Mouse (Mus musculus) neural tube, embryonic 13.5 days (tissue): ENCODE results near the gene Akr1a1. TPM values are rescaled to one million over a fixed set of nuclear protein-coding genes. Genes with fewer than 3 reads are reported as not detected.
"Not testable (repeated sequence)": the region's sequence is repeated elsewhere in the genome, so short reads cannot be mapped to it uniquely, and the experiment has no call there.

Source experiments
- ATAC-seq: fragments of 200-750 bp; cut with Nextera tagmentation; 2 replicates; pipeline ENCODE4 v1.8.0; 2017; ENCODE audit warnings: low read depth, mild to moderate bottlenecking, moderate TSS enrichment, moderate library complexity
- H3K27ac ChIP-seq: fragments of 300-500 bp; sonication (generic); replicated peaks from 2 replicates; pipeline ENCODE4 v1.5.1; 2015; ENCODE audit warnings: moderate library complexity, mild to moderate bottlenecking, inconsistent platforms
- H3K27me3 ChIP-seq: fragments of 300-500 bp; sonication (generic); 2 replicates; pipeline ENCODE4 v1.6.1; 2015; ENCODE audit warnings: mild to moderate bottlenecking, inconsistent platforms
- H3K36me3 ChIP-seq: fragments of 300-500 bp; sonication (generic); 2 replicates; pipeline ENCODE4 v1.6.1; 2015; ENCODE audit warnings: mild to moderate bottlenecking, inconsistent platforms
- H3K4me1 ChIP-seq: fragments of 300-500 bp; sonication (generic); replicated peaks from 2 replicates; pipeline ENCODE4 v1.6.1; 2015; ENCODE audit warnings: inconsistent platforms
- H3K4me2 ChIP-seq: fragments of 300-500 bp; sonication (generic); 2 replicates; pipeline ENCODE4 v1.6.1; 2015; ENCODE audit warnings: inconsistent platforms, mild to moderate bottlenecking, moderate library complexity
- H3K4me3 ChIP-seq: fragments of 300-500 bp; sonication (generic); 2 replicates; pipeline ENCODE4 v1.5.1; 2015; ENCODE audit warnings: mild to moderate bottlenecking, inconsistent platforms
- H3K9ac ChIP-seq: fragments of 300-500 bp; sonication (generic); 2 replicates; pipeline ENCODE4 v1.6.1; 2015; ENCODE audit warnings: moderate library complexity, mild to moderate bottlenecking, inconsistent platforms
- H3K9me3 ChIP-seq: fragments of 300-500 bp; sonication (generic); 2 replicates; pipeline ENCODE4 v1.6.1; 2016; ENCODE audit warnings: inconsistent platforms
- WGBS: fragments of 180-500 bp; shearing (Covaris S2); methylation state at CpG from one replicate; pipeline ENCODE4 v1.1.7; 2015; 5-methylcytosine and 5-hydroxymethylcytosine counted together
- polyA plus RNA-seq: library from polyadenylated mRNA; unstranded; fragments of >200 nt; fragmentation: Nextera tagmentation; extraction: Ambion mirVana; gene quantifications from 2 replicates; pipeline ENCODE4 v1.2.1, GENCODE M21; 2015

Akr1a1 gene
- polyA plus RNA-seq, 1 experiment from 2014 or later: 718 TPM

- no peak for ATAC-seq
- no peak overlapping the region for H3K27ac ChIP-seq
- H3K36me3 ChIP-seq: no peaks in the 10 kb centered on the region
- no peaks in the 10 kb centered on the region for H3K4me1 ChIP-seq
- WGBS: 75% methylated on average over 5 of the region's 5 CpGs
- no peaks in the 10 kb centered on the region for H3K27me3 ChIP-seq
- no peak overlapping the region for H3K4me2 ChIP-seq
- no peak overlapping the region for H3K9ac ChIP-seq
- no peak overlapping the region for H3K4me3 ChIP-seq
- no peaks in the 10 kb centered on the region for H3K9me3 ChIP-seq
These were observed 27.7 kb upstream of the Akr1a1 start for GRCm38 (mm10) chr4:116679141-116679540.

GRCm38 (mm10) chr4:116677808-116678207 is 26.3 kb upstream of the Akr1a1 start:
- Histone ChIP-seq H3K9ac (no peak overlapping the region), H3K36me3 (no peaks in the 10 kb centered on the region), H3K27ac (no peak overlapping the region), H3K4me2 (no peak overlapping the region), H3K4me3 (no peak overlapping the region), H3K9me3 (no peaks in the 10 kb centered on the region), H3K4me1 (no peaks in the 10 kb centered on the region), H3K27me3 (no peaks in the 10 kb centered on the region)
- WGBS: 83% methylated on average over 1 of the region's 1 CpGs
- no peak for ATAC-seq

- Histone ChIP-seq H3K27ac (no peak overlapping the region), H3K36me3 (no peaks in the 10 kb centered on the region), H3K9ac (no peak overlapping the region), H3K9me3 (no peaks in the 10 kb centered on the region), H3K4me1 (no peaks in the 10 kb centered on the region), H3K27me3 (no peaks in the 10 kb centered on the region), H3K4me3 (no peak overlapping the region), H3K4me2 (no peak overlapping the region)
- 82% methylated on average over 3 of the region's 3 CpGs for WGBS
- ATAC-seq: no peak
These were observed 24.5 kb upstream of the Akr1a1 start for GRCm38 (mm10) chr4:116676027-116676426.

- WGBS: 88% methylated on average over 6 of the region's 6 CpGs
- H3K27me3 ChIP-seq, H3K36me3 ChIP-seq, H3K4me3 ChIP-seq, ATAC-seq, H3K9ac ChIP-seq, H3K4me1 ChIP-seq, H3K27ac ChIP-seq, H3K4me2 ChIP-seq, H3K9me3 ChIP-seq: not testable (repeated sequence)
These were observed 23.3 kb upstream of the Akr1a1 start for GRCm38 (mm10) chr4:116674761-116675160.

- no peak overlapping the region for H3K9ac ChIP-seq
- no peak overlapping the region for H3K27ac ChIP-seq
- no peaks in the 10 kb centered on the region for H3K27me3 ChIP-seq
- no peaks in the 10 kb centered on the region for H3K4me1 ChIP-seq
- H3K36me3 ChIP-seq: no peaks in the 10 kb centered on the region
- WGBS: 83% methylated on average over 2 of the region's 2 CpGs
- no peak overlapping the region for H3K4me3 ChIP-seq
- no peak overlapping the region for H3K4me2 ChIP-seq
- H3K9me3 ChIP-seq: no peaks in the 10 kb centered on the region
- ATAC-seq: no peak
These were observed 21.3 kb upstream of the Akr1a1 start for GRCm38 (mm10) chr4:116672785-116673184.

GRCm38 (mm10) chr4:116669291-116669690 is 17.8 kb upstream of the Akr1a1 start:
- no peak overlapping the region for H3K27ac ChIP-seq
- H3K27me3 ChIP-seq: no peaks in the 10 kb centered on the region
- H3K9me3 ChIP-seq: no peaks in the 10 kb centered on the region
- no peak overlapping the region for H3K4me3 ChIP-seq
- ATAC-seq: no peak
- no peak overlapping the region for H3K4me2 ChIP-seq
- H3K36me3 ChIP-seq: no peaks in the 10 kb centered on the region
- H3K9ac ChIP-seq: no peak overlapping the region
- WGBS: 60% methylated on average over 2 of the region's 2 CpGs
- H3K4me1 ChIP-seq: no peaks in the 10 kb centered on the region

GRCm38 (mm10) chr4:116668145-116668544 is 16.7 kb upstream of the Akr1a1 start:
- Histone ChIP-seq H3K4me2 (no peak overlapping the region), H3K4me3 (no peak overlapping the region), H3K9me3 (no peaks in the 10 kb centered on the region), H3K9ac (no peak overlapping the region), H3K4me1 (no peaks in the 10 kb centered on the region), H3K27me3 (no peaks in the 10 kb centered on the region), H3K36me3 (no peaks in the 10 kb centered on the region), H3K27ac (no peak overlapping the region)
- ATAC-seq: no peak
- 64% methylated on average over 3 of the region's 3 CpGs for WGBS

- 71% methylated on average over 4 of the region's 4 CpGs for WGBS
- H3K36me3 ChIP-seq: no peaks in the 10 kb centered on the region
- no peaks in the 10 kb centered on the region for H3K9me3 ChIP-seq
- no peak overlapping the region for H3K4me2 ChIP-seq
- no peaks in the 10 kb centered on the region for H3K4me1 ChIP-seq
- no peak overlapping the region for H3K4me3 ChIP-seq
- H3K27me3 ChIP-seq: no peaks in the 10 kb centered on the region
- H3K27ac ChIP-seq: no peak overlapping the region
- no peak overlapping the region for H3K9ac ChIP-seq
- no peak for ATAC-seq
These were observed 15.1 kb upstream of the Akr1a1 start for GRCm38 (mm10) chr4:116666625-116667024.

GRCm38 (mm10) chr4:116661998-116662397 is 10.5 kb upstream of the Akr1a1 start:
- no peaks in the 10 kb centered on the region for H3K27me3 ChIP-seq
- ATAC-seq: no peak
- 80% methylated on average over 1 of the region's 1 CpGs for WGBS
- no peaks in the 10 kb centered on the region for H3K36me3 ChIP-seq
- H3K27ac ChIP-seq: no peak overlapping the region
- no peak overlapping the region for H3K4me2 ChIP-seq
- H3K9ac ChIP-seq: no peak overlapping the region
- H3K4me3 ChIP-seq: no peak overlapping the region
- H3K4me1 ChIP-seq: no peaks in the 10 kb centered on the region
- H3K9me3 ChIP-seq: no peaks in the 10 kb centered on the region

- H3K27me3 ChIP-seq: no peaks in the 10 kb centered on the region
- no peak overlapping the region for H3K9ac ChIP-seq
- H3K27ac ChIP-seq: no peak overlapping the region
- no peaks in the 10 kb centered on the region for H3K9me3 ChIP-seq
- no peaks in the 10 kb centered on the region for H3K4me1 ChIP-seq
- no peak overlapping the region for H3K4me3 ChIP-seq
- H3K4me2 ChIP-seq: no peak overlapping the region
- 69% methylated on average over 6 of the region's 6 CpGs for WGBS
- no peaks in the 10 kb centered on the region for H3K36me3 ChIP-seq
- ATAC-seq: no peak
These were observed 9.3 kb upstream of the Akr1a1 start for GRCm38 (mm10) chr4:116660829-116661228.

GRCm38 (mm10) chr4:116659916-116660315 is 8.4 kb upstream of the Akr1a1 start:
- H3K4me2 ChIP-seq, H3K9me3 ChIP-seq, ATAC-seq, H3K4me3 ChIP-seq, H3K36me3 ChIP-seq, H3K4me1 ChIP-seq, H3K27me3 ChIP-seq, H3K27ac ChIP-seq, H3K9ac ChIP-seq: not testable (repeated sequence)
- WGBS: 85% methylated on average over 6 of the region's 6 CpGs

GRCm38 (mm10) chr4:116659474-116659873 is 8.0 kb upstream of the Akr1a1 start:
- no peak overlapping the region for H3K4me2 ChIP-seq
- H3K36me3 ChIP-seq: no peaks in the 10 kb centered on the region
- WGBS: 74% methylated on average over 2 of the region's 2 CpGs
- no peak overlapping the region for H3K27ac ChIP-seq
- H3K27me3 ChIP-seq: no peaks in the 10 kb centered on the region
- ATAC-seq: no peak
- no peaks in the 10 kb centered on the region for H3K4me1 ChIP-seq
- no peak overlapping the region for H3K4me3 ChIP-seq
- H3K9ac ChIP-seq: no peak overlapping the region
- no peaks in the 10 kb centered on the region for H3K9me3 ChIP-seq

GRCm38 (mm10) chr4:116657971-116658370 is 6.5 kb upstream of the Akr1a1 start:
- no peak overlapping the region for H3K4me2 ChIP-seq
- H3K4me1 ChIP-seq: no peaks in the 10 kb centered on the region
- ATAC-seq: no peak
- H3K9me3 ChIP-seq: no peaks in the 10 kb centered on the region
- WGBS: 55% methylated on average over 3 of the region's 3 CpGs
- H3K36me3 ChIP-seq: no peaks in the 10 kb centered on the region
- H3K4me3 ChIP-seq: no peak overlapping the region
- no peak overlapping the region for H3K9ac ChIP-seq
- H3K27ac ChIP-seq: no peak overlapping the region
- no peaks in the 10 kb centered on the region for H3K27me3 ChIP-seq
